Mouse (Mus musculus) kidney, postnatal 0 days (tissue): ENCODE data around the gene Glp1r. TPM values are rescaled to one million over a fixed set of nuclear protein-coding genes. Genes with fewer than 3 reads are reported as not detected.

Source experiments
- ATAC-seq: fragments of 200-750 bp; cut with Nextera tagmentation; replicated peaks from 2 replicates; pipeline ENCODE4 v1.8.0; 2017; ENCODE audit warnings: low read depth, moderate number of reproducible peaks, moderate TSS enrichment, moderate library complexity; ENCODE audit not compliant: low FRiP score
- DNase-seq: peaks from one replicate; pipeline ENCODE4 v3.0.0-alpha.2; 2016; ENCODE audit warnings: low spot score
- H3K27ac ChIP-seq: fragments of 300-500 bp; sonication (generic); 2 replicates; pipeline ENCODE4 v1.5.1; 2014; ENCODE audit warnings: mild to moderate bottlenecking
- H3K27me3 ChIP-seq: fragments of 300-500 bp; sonication (generic); 2 replicates; pipeline ENCODE4 v1.6.1; 2014; ENCODE audit warnings: low read length, mixed read lengths; ENCODE audit not compliant: insufficient read depth
- H3K36me3 ChIP-seq: fragments of 300-500 bp; sonication (generic); 2 replicates; pipeline ENCODE4 v1.6.1; 2014; ENCODE audit warnings: low read length, mixed read lengths; ENCODE audit not compliant: insufficient read depth
- H3K4me1 ChIP-seq: fragments of 300-500 bp; sonication (generic); replicated peaks from 2 replicates; pipeline ENCODE4 v1.6.1; 2014; ENCODE audit warnings: antibody characterized with exemption, low read length, mixed read lengths; ENCODE audit not compliant: insufficient read depth
- H3K4me2 ChIP-seq: fragments of 300-500 bp; sonication (generic); 2 replicates; pipeline ENCODE4 v1.6.1; 2014; ENCODE audit warnings: mild to moderate bottlenecking, low read length, moderate library complexity, mixed read lengths
- H3K4me3 ChIP-seq: fragments of 300-500 bp; sonication (generic); replicated peaks from 2 replicates; pipeline ENCODE4 v1.5.1; 2014; ENCODE audit warnings: low read depth, low read length
- H3K9ac ChIP-seq: fragments of 300-500 bp; sonication (generic); 2 replicates; pipeline ENCODE4 v1.6.1; 2014; ENCODE audit warnings: low read depth, low read length
- H3K9me3 ChIP-seq: fragments of 300-500 bp; sonication (generic); replicated peaks from 2 replicates; pipeline ENCODE4 v1.6.1; 2016; ENCODE audit warnings: low read length, inconsistent platforms, mixed read lengths
- CTCF ChIP-seq: IDR thresholded peaks from 2 replicates; pipeline ENCODE4 v1.5.1; 2016; ENCODE audit warnings: antibody characterized with exemption, low read depth, mild to moderate bottlenecking, moderate library complexity
- WGBS: fragments of 180-500 bp; shearing (Covaris S2); extraction: QIAGEN DNeasy Blood & Tissue Kit; methylation state at CpG from one replicate; pipeline ENCODE4 v1.1.7; 2014; 5-methylcytosine and 5-hydroxymethylcytosine counted together
- polyA plus RNA-seq: library from polyadenylated mRNA; unstranded; fragments of >200 nt; fragmentation: Nextera tagmentation; extraction: Ambion mirVana; gene quantifications from 2 replicates; pipeline ENCODE4 v1.2.1, GENCODE M21; 2015

Glp1r gene
- 0.33 and 0.46 TPM in 2 replicates for polyA plus RNA-seq

DNA sequence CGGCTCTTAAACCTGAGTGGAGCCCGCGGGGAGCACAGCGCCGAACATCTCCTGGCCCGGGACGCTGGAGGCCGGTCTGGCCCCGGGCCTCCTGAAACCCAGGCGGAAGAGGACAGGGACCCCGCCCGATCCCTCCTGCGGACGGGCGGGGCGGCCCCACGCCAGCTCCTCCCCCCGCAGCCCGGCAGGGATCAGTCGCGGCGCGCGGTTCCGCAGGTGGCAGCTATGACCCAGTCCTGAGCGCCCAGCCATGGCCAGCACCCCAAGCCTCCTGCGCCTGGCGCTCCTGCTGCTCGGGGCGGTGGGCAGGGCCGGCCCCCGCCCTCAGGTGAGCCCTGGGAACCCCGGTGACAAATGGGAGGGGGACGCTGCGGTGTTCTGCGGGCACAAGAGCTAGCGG lies at the start of gene Glp1r:
Gene Glp1r (plus strand): TSS at position 191 of the 400 bp plus-strand sequence.
- H3K4me3 ChIP-seq: peak within 1 kb of the TSS; percentile 40
- no peaks in the 10 kb centered on the region for H3K36me3 ChIP-seq
- no peak for ATAC-seq
- H3K4me2 ChIP-seq: peak within 1 kb of the TSS; percentile 85
- no peak for TF ChIP-seq CTCF
- 5% methylated on average over 34 of the region's 37 CpGs for WGBS
- no peak for DNase-seq
- H3K9me3 ChIP-seq: no peaks in the 10 kb centered on the region
- H3K9ac ChIP-seq: peak within 1 kb of the TSS; percentile 32; the same call in 1 of the 2 replicates
- H3K27ac ChIP-seq: no peak within 1 kb of the TSS
- H3K27me3 ChIP-seq: peaks cover 12% of the 10 kb centered on the region; the same call in 1 of the 2 replicates
- no peaks in the 10 kb centered on the region for H3K4me1 ChIP-seq

DNA sequence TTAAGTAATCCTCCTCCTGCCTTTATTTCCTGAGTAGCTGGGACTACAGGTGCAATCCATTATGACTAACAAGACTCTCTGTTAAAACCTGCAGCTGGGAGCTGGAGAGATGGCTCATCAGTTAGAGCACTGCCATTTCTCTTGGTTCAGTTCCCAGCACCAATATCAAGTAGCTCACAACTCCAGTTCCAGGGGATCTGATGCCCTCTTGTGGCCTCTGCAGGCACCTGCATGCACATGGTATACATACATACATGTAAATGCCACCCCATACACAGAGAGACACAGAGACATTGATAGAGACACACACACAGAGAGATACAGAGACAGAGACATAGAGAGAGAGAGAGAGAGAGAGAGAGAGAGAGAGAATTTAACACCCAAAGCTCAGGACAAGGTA lies 49.3 kb upstream of the Glp1r start:
- DNase-seq (no peak), ATAC-seq (no peak)
- Histone ChIP-seq H3K27ac (no peak overlapping the region), H3K9ac (no peak overlapping the region), H3K4me1 (no peaks in the 10 kb centered on the region), H3K9me3 (no peaks in the 10 kb centered on the region), H3K36me3 (no peaks in the 10 kb centered on the region), H3K27me3 (no peaks in the 10 kb centered on the region), H3K4me3 (no peak overlapping the region), H3K4me2 (no peak overlapping the region)
- TF ChIP-seq CTCF: peak; percentile 25; the same call in 1 of the 2 replicates

DNA sequence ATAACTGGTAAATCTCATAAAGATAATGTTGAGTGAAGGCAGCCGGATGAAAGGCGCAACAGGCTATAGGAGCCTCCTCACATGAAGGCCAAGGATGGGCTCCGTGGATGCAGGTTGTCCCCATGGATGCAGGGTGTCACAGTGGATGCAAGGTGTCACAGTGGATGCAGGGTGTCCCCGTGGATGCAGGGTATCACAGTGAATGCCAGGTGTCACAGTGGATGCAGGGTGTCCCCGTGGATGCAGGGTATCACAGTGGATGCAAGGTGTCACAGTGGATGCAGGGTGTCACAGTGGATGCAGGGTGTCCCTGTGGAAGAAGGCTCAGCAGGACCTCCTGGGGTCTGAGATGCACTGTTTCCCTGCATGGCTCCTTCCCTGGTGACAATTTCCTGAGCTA lies 44.3 kb upstream of the Glp1r start:
- ATAC-seq (no peak), DNase-seq (no peak)
- no peaks in the 10 kb centered on the region for H3K27me3 ChIP-seq
- H3K9ac ChIP-seq: no peak overlapping the region
- 85% methylated on average over 5 of the region's 5 CpGs for WGBS
- no peaks in the 10 kb centered on the region for H3K9me3 ChIP-seq
- H3K4me2 ChIP-seq: no peak overlapping the region
- no peak overlapping the region for H3K4me3 ChIP-seq
- no peaks in the 10 kb centered on the region for H3K36me3 ChIP-seq
- no peaks in the 10 kb centered on the region for H3K4me1 ChIP-seq
- no peak overlapping the region for H3K27ac ChIP-seq
- no peak for TF ChIP-seq CTCF

DNA sequence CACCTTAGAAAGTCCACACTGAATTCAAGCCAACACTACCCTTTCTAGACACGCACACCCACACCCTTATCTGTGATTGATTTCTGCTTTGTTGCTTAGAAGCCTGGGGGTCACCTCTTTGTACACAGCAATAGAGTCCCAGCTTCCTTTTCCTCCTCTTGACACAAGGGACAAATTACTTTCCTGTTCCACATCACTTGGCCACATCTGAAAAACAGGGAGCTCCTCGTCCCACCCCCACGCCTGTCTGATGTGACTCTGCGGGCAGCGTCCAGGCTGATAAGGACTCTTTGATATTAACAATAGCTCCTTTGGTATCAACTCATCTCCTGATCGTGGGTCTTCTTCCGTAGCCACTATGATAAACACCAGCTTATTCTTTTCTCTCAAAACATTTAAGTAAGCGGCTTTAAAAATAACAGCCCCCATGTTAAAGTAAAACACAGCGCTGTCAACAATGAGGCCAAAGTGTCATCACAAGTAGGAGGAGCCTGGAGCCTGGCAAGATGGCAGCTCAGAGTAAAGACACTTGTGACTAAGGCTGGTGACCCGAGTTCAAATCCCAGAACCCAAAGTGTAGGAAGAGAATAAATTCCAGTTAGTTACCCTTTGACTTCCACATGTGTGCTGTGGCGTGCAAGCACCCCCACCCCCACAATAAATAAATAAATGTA lies 42.9 kb upstream of the Glp1r start:
- no peaks in the 10 kb centered on the region for H3K27me3 ChIP-seq
- H3K4me3 ChIP-seq: no peak overlapping the region
- ATAC-seq: no peak
- peak; percentile 65 for DNase-seq
- no peaks in the 10 kb centered on the region for H3K36me3 ChIP-seq
- no peaks in the 10 kb centered on the region for H3K4me1 ChIP-seq
- no peaks in the 10 kb centered on the region for H3K9me3 ChIP-seq
- no peak overlapping the region for H3K27ac ChIP-seq
- H3K4me2 ChIP-seq: no peak overlapping the region
- 28% methylated on average over 11 of the region's 11 CpGs for WGBS
- no peak overlapping the region for H3K9ac ChIP-seq
- no peak for TF ChIP-seq CTCF

DNA sequence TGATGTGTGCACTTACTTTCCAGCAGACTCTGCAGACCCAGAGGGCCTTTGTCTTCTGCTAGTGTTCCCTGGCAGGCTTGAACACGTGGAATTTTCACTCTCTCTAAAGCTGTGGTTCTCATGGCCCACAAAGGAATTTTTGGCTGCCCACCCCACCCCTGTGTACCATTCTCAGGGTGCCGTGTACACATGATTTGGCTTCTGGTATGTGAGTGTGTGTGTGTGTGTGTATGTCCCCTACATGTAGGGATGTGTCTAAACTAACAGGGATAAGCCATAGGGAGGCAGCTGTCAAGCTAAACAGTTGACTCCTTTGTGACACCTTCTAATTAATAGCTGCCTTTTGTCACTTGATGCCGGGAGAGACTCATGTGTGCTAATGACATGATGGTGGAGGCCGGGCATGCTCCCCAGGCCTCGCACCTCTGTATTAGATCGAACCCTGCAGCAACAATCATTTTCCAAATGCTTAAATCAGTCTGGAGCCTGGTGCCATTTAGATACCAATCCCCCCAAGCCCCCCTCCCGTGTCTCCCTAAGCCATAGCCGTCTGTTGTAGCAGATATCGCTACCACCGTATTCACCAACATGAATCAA lies 41.5 kb upstream of the Glp1r start:
- H3K36me3 ChIP-seq: no peaks in the 10 kb centered on the region
- ATAC-seq (no peak), DNase-seq (no peak)
- H3K4me3 ChIP-seq: no peak overlapping the region
- 33% methylated on average over 10 of the region's 10 CpGs for WGBS
- no peaks in the 10 kb centered on the region for H3K9me3 ChIP-seq
- H3K27me3 ChIP-seq: no peaks in the 10 kb centered on the region
- no peak overlapping the region for H3K27ac ChIP-seq
- TF ChIP-seq CTCF: no peak
- H3K9ac ChIP-seq: no peak overlapping the region
- H3K4me2 ChIP-seq: no peak overlapping the region
- no peaks in the 10 kb centered on the region for H3K4me1 ChIP-seq

DNA sequence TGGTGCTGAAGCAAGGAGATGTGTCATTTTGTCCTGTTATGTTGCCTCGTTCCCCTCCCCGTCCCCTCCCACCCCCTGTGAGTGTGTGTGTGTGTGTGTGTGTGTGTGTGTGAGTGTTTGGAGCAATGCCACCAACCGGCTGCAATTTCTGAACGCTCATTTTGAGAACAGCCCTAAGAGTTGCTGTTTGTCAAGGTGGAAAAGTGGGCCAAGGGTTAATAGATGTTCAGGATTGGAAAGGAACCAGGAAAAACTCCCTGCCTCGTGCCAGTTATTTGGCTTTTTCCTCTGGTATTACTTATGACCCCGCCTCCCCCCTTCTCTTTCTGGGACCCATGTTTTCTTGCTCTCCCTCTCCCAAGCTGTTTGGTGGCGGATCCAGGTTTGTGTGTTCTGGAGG lies 41.0 kb upstream of the Glp1r start:
- no peak overlapping the region for H3K4me2 ChIP-seq
- TF ChIP-seq CTCF: no peak
- H3K9ac ChIP-seq: no peak overlapping the region
- no peak for ATAC-seq
- WGBS: 43% methylated on average over 7 of the region's 7 CpGs
- no peak for DNase-seq
- no peaks in the 10 kb centered on the region for H3K27me3 ChIP-seq
- no peaks in the 10 kb centered on the region for H3K9me3 ChIP-seq
- no peak overlapping the region for H3K27ac ChIP-seq
- H3K4me3 ChIP-seq: no peak overlapping the region
- H3K4me1 ChIP-seq: no peaks in the 10 kb centered on the region
- H3K36me3 ChIP-seq: no peaks in the 10 kb centered on the region
